Mouse (Mus musculus): ENCODE data around the gene Cyp2c39.
"Not testable (repeated sequence)": the region's sequence is repeated elsewhere in the genome, so short reads cannot be mapped to it uniquely, and the experiment has no call there.

Gene Cyp2c39

DNA sequence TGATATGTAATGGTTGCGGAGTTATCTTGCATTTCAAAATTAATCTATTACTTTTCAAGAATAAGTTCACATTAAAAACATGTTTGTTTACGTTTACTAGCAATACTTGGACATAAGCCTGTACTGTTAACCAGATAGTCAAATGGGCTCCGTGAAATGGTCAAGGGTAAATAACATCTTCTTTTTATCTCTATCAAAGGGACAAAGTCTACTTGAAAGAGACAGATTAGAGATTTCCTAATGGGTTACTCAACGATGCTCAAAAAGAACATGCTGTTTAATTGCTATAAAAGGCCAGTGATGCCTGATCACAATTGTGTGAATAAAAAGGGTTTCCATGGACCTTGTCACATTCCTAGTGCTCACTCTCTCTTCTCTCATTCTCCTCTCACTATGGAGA lies at the start of gene Cyp2c39:
Cyp2c39 (plus strand) TSS at position 329 of the 400 bp plus-strand sequence.
- in situ Hi-C loops (cut with MseI, MboI) = no loop called here

DNA sequence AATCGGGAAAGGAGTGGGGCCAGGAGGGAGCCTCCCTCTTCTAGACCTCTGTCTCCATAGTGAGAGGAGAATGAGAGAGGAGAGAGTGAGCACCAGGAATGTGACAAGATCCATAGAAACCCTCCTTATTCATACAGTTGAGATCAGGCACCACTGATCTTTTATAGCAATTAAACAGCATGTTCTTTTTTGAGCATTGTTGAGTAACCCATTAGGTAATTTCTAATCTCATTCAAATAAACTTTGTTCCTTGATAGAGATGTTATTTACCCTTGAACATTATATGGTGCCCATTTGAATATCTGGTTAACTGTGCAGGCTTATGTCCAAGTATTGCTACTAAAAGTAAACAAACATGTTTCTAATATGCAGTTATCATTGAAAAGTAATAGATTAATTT lies 47.7 kb upstream of the Cyp2c39 start, which contains the start of gene Cyp2c38:
Cyp2c38 (minus strand) TSS at position 135 of the 400 bp plus-strand sequence.
- in situ Hi-C loops (cut with MseI, MboI) = no loop called here

DNA sequence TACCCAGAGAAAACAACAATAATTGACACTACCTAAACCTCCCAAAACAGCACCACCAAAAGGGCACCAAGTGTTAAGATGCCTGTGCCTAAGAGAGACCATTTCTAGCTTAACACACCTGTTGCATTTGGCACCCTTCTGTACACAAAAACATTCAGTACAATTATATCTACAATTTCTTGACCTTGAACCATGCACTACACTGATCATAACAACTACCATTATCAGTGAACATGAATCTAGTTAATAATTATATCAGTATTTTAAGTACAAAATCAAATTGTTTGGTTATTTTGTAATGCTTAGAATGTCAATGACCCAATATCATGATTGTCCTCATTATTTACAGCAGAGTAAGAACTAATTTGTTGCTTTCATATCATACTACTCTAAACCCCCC lies 46.7 kb upstream of the Cyp2c39 start:
- in situ Hi-C loops (cut with MseI, MboI) = no loop called here

DNA sequence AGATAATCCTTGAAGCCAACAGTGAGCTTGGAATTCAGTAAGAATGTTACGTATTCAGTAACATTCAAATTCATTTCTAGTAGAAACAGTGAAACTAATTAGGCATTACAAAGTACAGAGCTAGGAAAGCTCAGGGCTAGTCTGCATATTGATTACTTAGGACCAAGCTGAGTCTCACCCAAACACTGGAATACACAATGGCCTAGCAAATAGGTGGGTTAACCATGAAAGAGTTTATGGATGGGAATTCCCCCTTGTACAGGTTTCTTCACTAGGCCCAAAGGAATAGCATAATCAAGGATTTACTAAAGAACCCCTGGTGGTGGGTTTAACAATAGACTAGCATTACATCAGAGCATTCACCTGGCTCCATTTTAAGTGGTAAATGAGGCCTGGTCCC lies 26.7 kb upstream of the Cyp2c39 start:
- in situ Hi-C loops (cut with MseI, MboI) = not testable (repeated sequence)

DNA sequence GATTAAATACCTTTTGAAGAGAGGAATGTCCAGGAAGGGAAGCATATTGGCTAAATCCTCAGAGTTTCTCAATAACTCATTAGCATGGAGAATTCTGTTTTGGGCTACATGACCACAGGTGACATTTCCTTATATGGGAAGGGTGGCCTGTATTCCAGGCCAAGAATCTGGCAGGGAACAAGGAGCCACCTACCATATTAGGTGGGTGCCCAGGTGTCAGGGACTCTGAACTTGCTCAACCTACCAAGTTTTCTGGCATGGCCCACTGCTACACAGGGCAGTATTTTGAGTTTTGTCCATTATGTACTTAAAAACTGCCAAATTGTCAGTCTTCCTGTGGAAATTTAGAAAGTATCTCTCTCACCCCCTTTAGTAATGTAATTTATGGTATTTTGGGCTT lies 4.3 kb upstream of the Cyp2c39 start:
- in situ Hi-C loops (cut with MseI, MboI) = no loop called here

DNA sequence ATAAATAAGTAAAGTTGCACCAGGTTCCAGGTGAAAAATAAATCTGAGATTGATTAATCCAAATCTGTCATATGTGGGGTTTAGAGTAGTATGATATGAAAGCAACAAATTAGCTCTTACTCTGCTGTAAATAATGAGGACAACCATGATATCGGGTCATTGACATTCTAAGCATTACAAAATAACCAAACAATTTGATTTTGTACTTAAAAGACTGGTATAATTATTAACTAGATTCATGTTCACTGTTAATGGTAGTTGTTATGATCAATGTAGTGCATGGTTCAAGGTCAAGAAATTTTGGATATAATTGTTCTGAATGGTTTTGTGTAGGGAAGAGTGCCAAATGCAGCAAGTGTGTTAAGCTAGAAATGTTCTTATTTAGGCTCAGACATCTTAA lies 1.1 kb upstream of the Cyp2c39 start:
- in situ Hi-C loops (cut with MseI, MboI) = no loop called here
